Mouse (Mus musculus): ENCODE data around the gene Fgfr1op2. TPM values are rescaled to one million over a fixed set of nuclear protein-coding genes. Genes with fewer than 3 reads are reported as not detected.
"Not testable (repeated sequence)": the region's sequence is repeated elsewhere in the genome, so short reads cannot be mapped to it uniquely, and the experiment has no call there.

Gene Fgfr1op2
- polyA plus RNA-seq, 1 experiment from 2014 or later: 55.8 TPM

DNA sequence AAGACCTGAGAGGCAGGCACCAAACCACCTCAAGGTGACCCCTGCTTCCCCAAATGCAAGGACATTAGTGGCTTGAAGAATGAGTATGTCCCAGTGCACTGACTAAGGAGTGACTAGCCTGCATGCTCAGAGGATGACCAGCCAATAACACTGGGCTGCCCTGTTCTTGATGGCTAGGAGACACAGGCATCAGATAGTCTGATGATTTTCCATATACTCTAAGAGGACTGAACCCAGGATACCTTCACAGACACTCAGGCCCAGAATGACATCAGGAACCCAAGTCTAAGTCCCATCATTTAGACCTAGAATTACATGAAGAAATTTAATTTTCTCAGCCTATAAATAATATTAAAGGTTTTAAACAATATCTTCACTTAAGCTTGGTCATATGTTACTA is 25.7 kb upstream of the Fgfr1op2 start:
- no peak overlapping the region for H3K9ac ChIP-seq (replicated peaks)
- no peaks in the 10 kb centered on the region for H3K27me3 ChIP-seq
- H3K4me3 ChIP-seq: no peak overlapping the region
- ATAC-seq (replicated peaks): no peak
- no peak overlapping the region for H3K4me2 ChIP-seq (replicated peaks)
- no peaks in the 10 kb centered on the region for H3K4me1 ChIP-seq
- H3K36me3 ChIP-seq: peaks cover 74% of the 10 kb centered on the region
- no peak overlapping the region for H3K27ac ChIP-seq (replicated peaks)
- no peaks in the 10 kb centered on the region for H3K9me3 ChIP-seq

DNA sequence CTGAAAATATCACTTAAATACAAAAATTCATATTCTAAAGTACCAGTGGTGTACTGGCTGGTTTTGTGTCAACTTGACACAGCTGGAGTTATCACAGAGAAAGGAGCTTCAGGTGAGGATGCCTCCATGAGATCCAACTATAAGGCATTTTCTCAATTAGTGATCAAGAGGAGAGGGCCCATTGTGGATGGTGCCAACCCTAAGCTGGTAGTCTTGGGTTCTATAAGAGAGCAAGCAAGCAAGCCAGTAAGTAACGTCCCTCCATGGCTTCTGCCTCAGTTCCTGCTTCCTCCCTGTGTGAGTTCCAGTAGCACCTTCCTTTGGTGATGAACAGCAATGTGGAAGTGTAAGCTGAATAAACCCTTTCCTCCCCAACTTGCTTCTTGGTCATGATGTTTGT is 14.5 kb upstream of the Fgfr1op2 start:
- ATAC-seq (replicated peaks); H3K27me3 ChIP-seq; H3K4me1 ChIP-seq; H3K9me3 ChIP-seq; H3K4me2 ChIP-seq (replicated peaks); H3K27ac ChIP-seq (replicated peaks); H3K9ac ChIP-seq (replicated peaks); H3K4me3 ChIP-seq: not testable (repeated sequence)
- H3K36me3 ChIP-seq: peaks cover 54% of the 10 kb centered on the region
- WGBS: 81% methylated on average over 1 of the region's 1 CpGs

DNA sequence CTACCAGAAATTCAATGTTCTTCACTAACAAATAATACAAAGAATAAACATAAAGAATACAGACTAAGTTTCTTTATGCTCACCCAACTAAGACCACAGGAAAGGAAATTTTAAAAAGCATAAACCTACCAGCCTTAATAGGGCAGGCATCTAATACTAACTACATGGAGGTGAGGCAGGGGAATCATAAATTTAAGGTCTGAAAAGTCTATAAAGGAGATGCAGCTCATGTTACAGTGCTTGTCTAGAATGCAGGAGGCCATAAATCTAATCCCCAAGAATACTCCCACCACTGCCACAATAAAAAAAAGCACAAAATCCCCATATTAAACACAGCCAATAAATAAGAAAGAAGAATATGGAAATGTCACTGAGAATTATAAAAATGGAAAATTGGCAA is 4.9 kb upstream of the Fgfr1op2 start:
- H3K27ac ChIP-seq (replicated peaks): no peak overlapping the region
- H3K9ac ChIP-seq (replicated peaks): no peak overlapping the region
- peaks cover 23% of the 10 kb centered on the region for H3K4me1 ChIP-seq
- no peaks in the 10 kb centered on the region for H3K9me3 ChIP-seq
- no peak for ATAC-seq (replicated peaks)
- H3K27me3 ChIP-seq: no peaks in the 10 kb centered on the region
- H3K36me3 ChIP-seq: 0 out of 2 replicates have a peak, but pooled peaks cover 5% of the 10 kb centered on the region
- H3K4me3 ChIP-seq: no peak overlapping the region
- no peak overlapping the region for H3K4me2 ChIP-seq (replicated peaks)

DNA sequence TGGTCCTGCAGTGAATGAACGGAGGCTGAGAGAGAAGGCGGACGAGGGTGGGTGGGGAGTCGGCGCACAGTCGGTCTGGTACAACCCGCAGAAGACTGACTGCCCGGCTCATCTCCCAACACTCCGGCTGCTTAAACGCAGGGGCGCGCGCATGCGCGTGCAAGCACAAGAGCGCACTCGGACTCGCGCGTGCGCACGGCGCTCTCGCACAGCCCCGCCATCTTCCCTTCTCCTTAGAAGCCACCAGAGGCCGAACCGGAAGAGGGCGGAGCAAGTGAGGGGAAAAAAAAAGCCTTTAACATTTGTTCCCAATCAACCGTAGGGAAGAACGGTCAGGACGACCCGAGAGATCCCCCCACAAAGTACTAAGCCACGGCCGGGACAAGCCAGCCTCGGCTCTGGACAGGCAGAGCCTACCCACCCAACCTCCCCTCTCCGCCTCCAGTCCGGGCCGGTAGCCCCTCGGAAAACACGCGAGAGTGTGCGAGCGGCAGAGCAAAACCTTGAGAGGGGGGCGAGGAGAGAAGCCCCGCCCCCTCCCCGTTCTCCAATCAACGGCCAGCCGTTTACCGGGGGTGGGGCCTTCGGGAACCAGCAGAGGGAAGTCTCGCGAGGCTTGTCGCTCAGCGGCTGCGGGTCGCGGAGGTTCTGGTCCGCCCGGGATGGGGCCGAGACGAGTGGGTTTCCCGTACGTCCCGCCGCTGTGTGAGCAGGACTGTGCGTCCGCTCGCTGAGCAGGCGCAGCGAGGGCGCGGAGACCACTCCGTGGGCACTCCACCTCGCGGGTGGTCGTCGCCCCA is 507 bp downstream of the Fgfr1op2 start, which contains the start of gene Ints13:
Ints13 (minus strand) TSS at position 526 of the 800 bp plus-strand sequence.
- no peaks in the 10 kb centered on the region for H3K9me3 ChIP-seq
- peak within 1 kb of the TSS; percentile 74 for H3K4me3 ChIP-seq
- peak within 1 kb of the TSS; percentile 72 for H3K4me2 ChIP-seq (replicated peaks)
- peaks cover 42% of the 10 kb centered on the region for H3K4me1 ChIP-seq
- peak; percentile 97 for ATAC-seq (replicated peaks)
- no peaks in the 10 kb centered on the region for H3K27me3 ChIP-seq
- H3K9ac ChIP-seq (replicated peaks): peak within 1 kb of the TSS; percentile 92
- H3K36me3 ChIP-seq: 0 out of 2 replicates have a peak, but pooled peaks cover 3% of the 10 kb centered on the region
- peak within 1 kb of the TSS; percentile 99 for H3K27ac ChIP-seq (replicated peaks)
- WGBS: under 1% methylated on average over 77 of the region's 77 CpGs

DNA sequence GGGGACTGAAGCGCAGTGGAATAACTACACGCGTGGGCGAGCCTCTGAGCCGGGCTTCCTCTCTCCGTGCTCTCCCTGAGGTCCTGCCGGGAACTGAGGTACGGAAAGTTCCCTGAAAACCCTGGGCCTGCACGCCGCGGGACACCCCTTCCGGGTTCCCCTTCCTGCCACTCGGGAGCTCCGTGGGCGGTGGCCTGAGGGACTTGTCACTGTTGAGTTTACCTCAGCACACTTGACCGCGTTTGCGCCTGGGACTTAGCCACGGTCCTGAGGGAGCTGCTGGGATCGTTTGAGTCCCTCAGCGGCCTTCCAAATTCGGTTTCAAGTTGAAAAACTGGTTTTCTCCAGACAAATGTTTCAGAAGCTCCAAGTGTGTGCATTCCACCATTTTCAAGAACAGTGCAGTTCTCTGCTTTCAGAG is 1.1 kb downstream of the Fgfr1op2 start:
- peaks cover 42% of the 10 kb centered on the region for H3K4me1 ChIP-seq
- peak overlapping the region; percentile 99 for H3K27ac ChIP-seq (replicated peaks)
- ATAC-seq (replicated peaks): no peak
- peak overlapping the region; percentile 92 for H3K9ac ChIP-seq (replicated peaks)
- peak overlapping the region; percentile 74 for H3K4me3 ChIP-seq
- H3K4me2 ChIP-seq (replicated peaks): peak overlapping the region; percentile 72
- H3K9me3 ChIP-seq: no peaks in the 10 kb centered on the region
- H3K27me3 ChIP-seq: no peaks in the 10 kb centered on the region
- H3K36me3 ChIP-seq: 0 out of 2 replicates have a peak, but pooled peaks cover 3% of the 10 kb centered on the region
- under 1% methylated on average over 22 of the region's 22 CpGs for WGBS

DNA sequence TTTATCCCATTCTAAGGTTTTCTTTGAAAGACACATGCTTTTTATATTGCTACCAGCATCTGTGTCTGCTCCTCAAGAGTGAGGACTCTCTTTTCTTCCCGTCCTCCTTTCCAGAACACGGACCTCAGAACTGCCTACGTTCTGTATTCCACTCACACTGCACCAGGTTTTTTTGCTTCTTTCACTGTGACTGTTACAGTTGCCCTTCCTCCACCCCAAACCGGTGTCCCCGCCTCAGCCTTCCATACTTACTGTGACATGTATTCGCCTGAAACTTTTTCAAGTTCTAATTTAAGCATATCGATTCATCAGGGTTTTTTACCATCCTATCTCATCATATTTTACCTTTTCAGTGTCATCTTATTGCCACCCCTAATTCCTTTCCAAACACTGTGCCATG is 1.6 kb downstream of the Fgfr1op2 start:
- no peak for ATAC-seq (replicated peaks)
- peak overlapping the region; percentile 92 for H3K9ac ChIP-seq (replicated peaks)
- 12% methylated on average over 7 of the region's 7 CpGs for WGBS
- H3K36me3 ChIP-seq: 0 out of 2 replicates have a peak, but pooled peaks cover 3% of the 10 kb centered on the region
- peak overlapping the region; percentile 74 for H3K4me3 ChIP-seq
- H3K4me2 ChIP-seq (replicated peaks): peak overlapping the region; percentile 72
- peak overlapping the region; percentile 99 for H3K27ac ChIP-seq (replicated peaks)
- H3K9me3 ChIP-seq: no peaks in the 10 kb centered on the region
- H3K27me3 ChIP-seq: no peaks in the 10 kb centered on the region
- peaks cover 42% of the 10 kb centered on the region for H3K4me1 ChIP-seq

DNA sequence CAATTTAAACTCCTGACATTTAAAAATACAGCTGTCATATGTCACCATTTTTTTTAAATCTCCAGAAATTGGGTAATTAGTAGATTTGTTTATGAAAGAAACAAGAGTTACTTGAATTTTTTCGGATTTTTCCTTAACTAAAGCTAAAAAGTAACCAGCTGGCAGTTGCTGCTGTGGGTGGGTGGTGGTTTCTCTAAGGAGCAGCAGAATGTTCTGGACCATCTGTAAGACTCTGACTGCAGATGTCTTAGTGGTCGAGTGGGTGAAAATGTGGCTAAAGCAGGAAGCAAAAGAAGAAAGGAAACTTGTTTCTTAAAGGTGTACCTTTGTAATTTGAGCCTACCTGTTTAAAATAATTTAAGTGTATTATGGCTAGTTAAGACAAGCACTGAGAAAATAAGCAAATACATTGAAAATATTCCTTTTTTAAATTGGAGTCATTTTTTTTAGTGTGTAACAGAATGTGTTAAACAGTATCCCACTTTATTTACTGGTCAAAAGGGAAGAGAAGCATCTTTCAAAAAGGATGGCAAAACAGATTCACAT is 3.5 kb downstream of the Fgfr1op2 start:
- Histone ChIP-seq H3K36me3 (no peaks in the 10 kb centered on the region), H3K27me3 (no peaks in the 10 kb centered on the region), H3K27ac (replicated peaks) (no peak overlapping the region), H3K4me1 (peaks cover 32% of the 10 kb centered on the region), H3K4me3 (no peak overlapping the region), H3K9me3 (no peaks in the 10 kb centered on the region), H3K9ac (replicated peaks) (no peak overlapping the region), H3K4me2 (replicated peaks) (no peak overlapping the region)
- WGBS: 39% methylated on average over 2 of the region's 2 CpGs
- no peak for ATAC-seq (replicated peaks)

DNA sequence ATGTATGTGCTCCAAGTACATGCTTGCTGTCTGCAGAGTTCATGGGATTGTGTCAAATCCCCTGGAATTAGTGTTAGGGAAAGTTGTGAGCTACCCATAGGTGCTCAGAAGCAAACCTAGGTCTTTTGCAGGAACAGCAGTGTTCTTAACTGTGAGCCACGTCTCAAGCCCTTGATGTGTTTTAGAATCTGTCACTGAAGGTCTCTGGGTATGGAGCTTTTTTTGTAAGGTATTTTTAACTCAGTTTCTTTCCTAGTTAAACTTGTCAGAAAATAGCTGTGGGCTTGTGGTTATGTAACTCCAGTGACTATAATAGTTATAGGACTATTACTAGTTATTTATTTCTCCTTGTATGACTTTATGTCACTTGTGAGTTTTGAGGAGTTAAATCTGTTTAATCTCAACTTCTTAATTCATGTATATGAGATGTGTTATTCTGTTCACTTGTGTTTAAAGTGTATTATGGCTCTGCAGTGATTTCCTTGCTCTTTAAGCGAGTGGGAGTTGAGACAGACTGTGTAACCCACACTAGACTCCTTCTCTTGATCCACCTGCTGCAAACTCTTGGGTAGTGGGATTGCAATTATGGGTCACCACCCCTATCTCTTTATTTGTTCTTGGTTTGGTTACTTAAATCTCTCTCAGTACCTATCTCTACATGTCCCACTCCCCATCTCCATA is 6.5 kb downstream of the Fgfr1op2 start:
- no peak overlapping the region for H3K27ac ChIP-seq (replicated peaks)
- H3K36me3 ChIP-seq: peaks cover 23% of the 10 kb centered on the region
- H3K4me2 ChIP-seq (replicated peaks): no peak overlapping the region
- no peak overlapping the region for H3K9ac ChIP-seq (replicated peaks)
- H3K27me3 ChIP-seq: no peaks in the 10 kb centered on the region
- H3K4me1 ChIP-seq: peaks cover 17% of the 10 kb centered on the region
- H3K9me3 ChIP-seq: no peaks in the 10 kb centered on the region
- no peak for ATAC-seq (replicated peaks)
- 81% methylated on average over 2 of the region's 2 CpGs for WGBS
- no peak overlapping the region for H3K4me3 ChIP-seq

DNA sequence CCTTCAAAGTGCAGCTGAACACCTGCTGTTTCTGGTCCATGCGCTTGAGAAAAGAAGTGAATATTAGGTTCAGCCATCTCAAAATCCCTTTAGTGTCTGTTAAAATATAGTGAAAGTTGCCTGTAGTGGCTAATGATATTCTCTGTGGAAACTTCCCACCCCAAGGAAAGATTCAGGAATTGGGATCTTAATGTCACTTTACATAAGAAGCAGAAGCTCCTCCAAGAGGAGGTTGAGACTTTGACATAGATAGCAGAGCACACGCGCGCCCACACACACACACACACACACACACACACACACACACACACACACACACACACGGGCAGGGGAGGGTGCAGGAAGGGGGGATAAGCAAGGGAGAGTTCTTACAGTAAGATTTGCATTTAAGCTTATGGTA is 8.1 kb downstream of the Fgfr1op2 start:
- Histone ChIP-seq H3K9me3 (no peaks in the 10 kb centered on the region), H3K4me3 (no peak overlapping the region), H3K27ac (replicated peaks) (no peak overlapping the region), H3K4me1 (peaks cover 6% of the 10 kb centered on the region; the same call in 1 of the 2 replicates), H3K9ac (replicated peaks) (no peak overlapping the region), H3K27me3 (no peaks in the 10 kb centered on the region), H3K36me3 (peaks cover 39% of the 10 kb centered on the region), H3K4me2 (replicated peaks) (no peak overlapping the region)
- no peak for ATAC-seq (replicated peaks)
- WGBS: 91% methylated on average over 5 of the region's 5 CpGs

DNA sequence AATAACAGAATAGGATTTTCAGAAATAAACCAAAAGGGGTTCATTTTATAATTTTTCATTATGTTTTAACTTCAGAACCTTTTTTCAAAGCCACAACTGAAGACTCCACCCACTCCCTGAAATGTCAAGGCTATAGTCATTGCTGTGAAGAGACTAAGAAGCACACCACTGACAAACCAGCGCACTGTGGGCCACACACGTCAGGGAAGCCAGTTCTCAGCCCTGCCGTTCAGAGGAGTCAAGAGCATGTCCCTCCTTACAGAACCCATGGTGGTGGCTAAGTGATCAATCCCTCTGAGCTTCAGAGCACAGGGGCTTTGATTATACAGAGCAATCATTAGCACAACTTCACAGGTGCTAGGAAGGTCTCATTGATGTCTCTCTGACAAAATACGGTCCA is 25.6 kb downstream of the Fgfr1op2 start:
- no peak for ATAC-seq (replicated peaks)
- peaks cover 69% of the 10 kb centered on the region for H3K36me3 ChIP-seq
- 87% methylated on average over 4 of the region's 4 CpGs for WGBS

DNA sequence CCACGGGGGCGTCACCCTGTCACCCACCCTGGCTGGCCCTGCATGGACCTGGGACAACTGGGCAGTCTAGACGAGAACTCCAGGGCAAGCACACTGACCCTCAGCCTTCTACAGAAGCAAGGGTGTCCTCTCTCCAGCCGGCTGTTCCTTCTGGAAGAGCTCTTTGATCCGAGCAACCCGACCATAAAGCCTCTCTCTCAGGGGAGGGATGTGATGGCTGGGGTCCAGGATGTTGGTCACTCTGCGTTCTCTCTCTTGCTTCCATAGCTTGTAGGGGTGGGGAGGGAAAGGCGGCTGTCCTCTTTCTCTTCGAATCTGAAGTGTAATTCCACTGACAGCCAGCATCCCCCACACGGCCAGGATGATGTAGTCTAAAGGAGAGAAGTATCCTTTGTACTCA is 26.6 kb downstream of the Fgfr1op2 start:
- no peaks in the 10 kb centered on the region for H3K4me1 ChIP-seq
- H3K27me3 ChIP-seq: no peaks in the 10 kb centered on the region
- peaks cover 69% of the 10 kb centered on the region for H3K36me3 ChIP-seq
- 83% methylated on average over 10 of the region's 10 CpGs for WGBS
- ATAC-seq (replicated peaks): no peak
- no peak overlapping the region for H3K4me2 ChIP-seq (replicated peaks)
- no peak overlapping the region for H3K27ac ChIP-seq (replicated peaks)
- H3K9me3 ChIP-seq: no peaks in the 10 kb centered on the region
- no peak overlapping the region for H3K4me3 ChIP-seq
- no peak overlapping the region for H3K9ac ChIP-seq (replicated peaks)

More for the DNA sequence above, 25.6 kb downstream of the Fgfr1op2 start:
- Histone ChIP-seq H3K9me3 (no peaks in the 10 kb centered on the region), H3K4me1 (no peaks in the 10 kb centered on the region), H3K9ac (replicated peaks) (no peak overlapping the region), H3K4me3 (no peak overlapping the region), H3K27me3 (no peaks in the 10 kb centered on the region), H3K27ac (replicated peaks) (no peak overlapping the region), H3K4me2 (replicated peaks) (no peak overlapping the region)

DNA sequence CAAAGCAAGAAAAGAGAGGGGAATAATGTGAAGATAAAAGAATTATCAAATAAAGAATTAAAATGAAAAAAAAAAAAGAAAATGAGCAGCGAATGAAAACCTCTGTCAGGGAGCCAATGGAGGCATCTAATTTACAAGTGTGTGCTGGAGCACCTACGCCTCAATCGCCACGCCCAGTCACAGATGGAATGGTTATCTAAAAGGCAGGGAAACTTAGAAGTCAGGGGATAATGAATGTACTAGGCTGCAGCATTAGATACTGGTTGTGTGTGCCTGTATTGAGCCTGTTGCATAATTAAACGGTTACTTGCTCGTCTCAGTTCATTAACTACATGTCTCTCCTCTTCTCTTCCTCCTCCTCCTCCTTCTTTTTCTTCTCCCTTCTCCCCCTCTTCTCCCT is 34.4 kb downstream of the Fgfr1op2 start:
- no peak overlapping the region for H3K4me3 ChIP-seq
- no peaks in the 10 kb centered on the region for H3K27me3 ChIP-seq
- no peaks in the 10 kb centered on the region for H3K4me1 ChIP-seq
- no peak overlapping the region for H3K27ac ChIP-seq (replicated peaks)
- no peak overlapping the region for H3K9ac ChIP-seq (replicated peaks)
- ATAC-seq (replicated peaks): no peak
- peaks cover 42% of the 10 kb centered on the region for H3K36me3 ChIP-seq
- WGBS: 88% methylated on average over 6 of the region's 6 CpGs
- H3K9me3 ChIP-seq: no peaks in the 10 kb centered on the region
- no peak overlapping the region for H3K4me2 ChIP-seq (replicated peaks)

All from forebrain, embryonic 15.5 days (tissue).